Mouse (Mus musculus): ENCODE data around the gene Cdon.

GRCm38 (mm10) chr9:35508234-35508633 lies 87.3 kb downstream of the Cdon start:
- TF ChIP-seq CTCF (IDR thresholded peaks at IDR 0.05; ENCODE audit: borderline replicate concordance, insufficient read depth, low read depth, low read length): no peak
- TF ChIP-seq POLR2A (IDR thresholded peaks at IDR 0.05; ENCODE audit: borderline replicate concordance, insufficient read depth, low read length): no peak

Measured in cerebellum, adult 2 months (tissue).